ENCODE assay signal across 8 mouse cellular contexts in genomic region chr3:65392421-65392817, GRCm38 (mm10). TPM values are rescaled to one million over a fixed set of nuclear protein-coding genes. Genes with fewer than 3 reads are reported as not detected.
A peak's percentile ranks its signal among the peaks of the same experiment; 100 is the strongest.
DNase-seq lines count a peak whose midpoint lies in the region; ATAC-seq lines count a peak whose summit lies in the region.

Gene Ssr3, minus strand, starts transcription at chr3:65392623.

- H3K9me3 ChIP-seq in heart, embryonic 10.5 days, result no peaks in the 10 kb centered on the region
- no peaks in the 10 kb centered on the region for H3K9me3 ChIP-seq in kidney, embryonic 15.5 days (replicated peaks)

- peak; percentile 90 to 91 for DNase-seq in B cell, adult 2 months
- peak; percentile 100 for DNase-seq in brain, adult 2 months (ENCODE audit: low read depth, low spot score)
- peak; percentile 98 for DNase-seq in heart, embryonic 10.5 days (ENCODE audit: low spot score)
- peak; percentile 95 for DNase-seq in liver
- DNase-seq in spleen, postnatal 4 days (ENCODE audit: low spot score in 2 of 2), result peak; percentile 94 to 95

- under 1% methylated on average over 36 of the region's 36 CpGs for WGBS in heart, embryonic 10.5 days
- under 1% methylated on average over 36 of the region's 36 CpGs for WGBS in kidney, embryonic 15.5 days

- H3K27ac ChIP-seq in heart, embryonic 10.5 days, result peak within 1 kb of the TSS; percentile 95
- peak within 1 kb of the TSS; percentile 94 for H3K27ac ChIP-seq in kidney, embryonic 15.5 days

- H3K9ac ChIP-seq in kidney, embryonic 15.5 days, result peak within 1 kb of the TSS; percentile 92

- peak within 1 kb of the TSS; percentile 67 for H3K4me2 ChIP-seq in kidney, embryonic 15.5 days

- peak; percentile 100 for ATAC-seq in erythroblast, adult 5-6 weeks (replicated peaks; ENCODE audit: low FRiP score, poor library complexity, severe bottlenecking)
- ATAC-seq in kidney, embryonic 15.5 days (replicated peaks; ENCODE audit: low FRiP score), result peak; percentile 99
- ATAC-seq in monocyte, adult 5-6 weeks (replicated peaks; ENCODE audit: insufficient number of reproducible peaks, low FRiP score, low TSS enrichment, poor library complexity, severe bottlenecking), result peak; percentile 98

- H3K4me3 ChIP-seq in heart, embryonic 10.5 days, result peak within 1 kb of the TSS; percentile 86
- peak within 1 kb of the TSS; percentile 92 for H3K4me3 ChIP-seq in kidney, embryonic 15.5 days (replicated peaks)

- no peaks in the 10 kb centered on the region for H3K27me3 ChIP-seq in heart, embryonic 10.5 days (ENCODE audit: insufficient read depth, poor library complexity, severe bottlenecking)
- H3K27me3 ChIP-seq in kidney, embryonic 15.5 days, result no peaks in the 10 kb centered on the region

- H3K36me3 ChIP-seq in heart, embryonic 10.5 days, result peaks cover 32% of the 10 kb centered on the region
- peaks cover 28% of the 10 kb centered on the region for H3K36me3 ChIP-seq in kidney, embryonic 15.5 days

- peaks cover 3% of the 10 kb centered on the region; the same call in 1 of the 2 replicates for H3K4me1 ChIP-seq in heart, embryonic 10.5 days
- 0 out of 2 replicates have a peak, but pooled peaks cover 6% of the 10 kb centered on the region for H3K4me1 ChIP-seq in kidney, embryonic 15.5 days

RNA-seq across cellular contexts. Expression of gene Ssr3, which starts in this region (rescaled TPM):
- 85.9 and 89.7 TPM in 2 replicates for total RNA-seq in erythroblast, adult 5-6 weeks (2015; ENCODE audit: low replicate concordance)
- 72.2 and 81.8 TPM in 2 replicates for total RNA-seq in erythroblast, adult 5-6 weeks (2017; ENCODE audit: low replicate concordance)
- 243 and 263 TPM in 2 replicates for polyA plus RNA-seq in heart, embryonic 10.5 days (2016; fragmentation: Nextera tagmentation; extraction: Ambion mirVana)
- polyA plus RNA-seq in kidney, embryonic 15.5 days (2015; fragmentation: Nextera tagmentation; extraction: Ambion mirVana), result 283 and 305 TPM in 2 replicates
- 226 to 245 TPM (median 232 TPM) in 3 replicates for total RNA-seq in monocyte, adult 5-6 weeks (2017)

Comparison
In these comparisons a context has a peak if more than half of its experiments do, and no peak if none do; other contexts are left out.
1. Peak in every context shown above with its lines: DNase-seq, ATAC-seq, H3K4me3 ChIP-seq and H3K27ac ChIP-seq.